Mouse (Mus musculus) cerebellum, adult 2 months (tissue): ENCODE measurements around the gene Myo1a. TPM values are rescaled to one million over a fixed set of nuclear protein-coding genes. Genes with fewer than 3 reads are reported as not detected.
A peak's percentile ranks its signal among the peaks of the same experiment; 100 is the strongest.

ENCODE experiments used
- DNase-seq, 2 experiments: peaks; one replicate each; pipeline ENCODE4 v3.0.0; 2021
- H3K27ac ChIP-seq: fragments of 200-500 bp; 2 replicates; pipeline ENCODE4 v1.5.1; 2012; ENCODE audit warnings: low read length, control low read depth, inconsistent platforms; ENCODE audit not compliant: insufficient read depth
- H3K27me3 ChIP-seq: fragments of 200-500 bp; 2 replicates; pipeline ENCODE4 v1.6.1; 2012; ENCODE audit warnings: inconsistent platforms, mild to moderate bottlenecking, low read length, moderate library complexity; ENCODE audit not compliant: control insufficient read depth, insufficient read depth
- H3K4me1 ChIP-seq: fragments of 200-500 bp; 2 replicates; pipeline ENCODE4 v1.6.1; 2011; ENCODE audit warnings: low read length; ENCODE audit not compliant: control insufficient read depth, insufficient read depth
- H3K4me3 ChIP-seq: fragments of 200-500 bp; replicated peaks from 2 replicates; pipeline ENCODE3; 2011; ENCODE audit warnings: mild to moderate bottlenecking, low read depth, low read length, control low read depth; ENCODE audit not compliant: insufficient read depth
- CTCF ChIP-seq: fragments of 200-500 bp; IDR thresholded peaks from 2 replicates; pipeline ENCODE4 v1.5.1; 2011; ENCODE audit warnings: low read depth, mild to moderate bottlenecking, control low read depth, low read length, moderate library complexity, borderline replicate concordance; ENCODE audit not compliant: insufficient read depth
- POLR2A ChIP-seq: fragments of 200-500 bp; IDR thresholded peaks from 2 replicates; pipeline ENCODE4 v1.6.1; 2011; ENCODE audit warnings: low read length, control low read depth, borderline replicate concordance; ENCODE audit not compliant: insufficient read depth
- WGBS: fragments of 180-500 bp; shearing (Covaris S2); methylation state at CpG from one replicate; pipeline ENCODE4 v1.1.7; 2018; 5-methylcytosine and 5-hydroxymethylcytosine counted together
- polyA plus RNA-seq: library from polyadenylated mRNA; depleted of rRNA; stranded (reverse); fragments of >200 nt; gene quantifications from 2 replicates; pipeline ENCODE4 v1.2.3, GENCODE M21; 2012

Gene Myo1a
- polyA plus RNA-seq, 1 experiment: 1.2 TPM

GRCm38 (mm10) chr10:127724178-127724577, 19.2 kb downstream of the Myo1a start, which contains the start of gene Tac2:
Gene Tac2 (plus strand): TSS chr10:127724478.
- WGBS: 88% methylated on average over 3 of the region's 3 CpGs
- Histone ChIP-seq H3K4me3 (no peak within 1 kb of the TSS), H3K4me1 (no peaks in the 10 kb centered on the region; the same call in 1 of the 2 replicates), H3K27ac (no peak within 1 kb of the TSS), H3K27me3 (no peaks in the 10 kb centered on the region)
- DNase-seq: no peak
- no peak for TF ChIP-seq CTCF
- TF ChIP-seq POLR2A: no peak

- Histone ChIP-seq H3K4me3 (no peak overlapping the region), H3K4me1 (no peaks in the 10 kb centered on the region; the same call in 1 of the 2 replicates), H3K27me3 (no peaks in the 10 kb centered on the region), H3K27ac (no peak overlapping the region)
- no peak for DNase-seq
- TF ChIP-seq POLR2A (no peak), CTCF (no peak)
- 79% methylated on average over 4 of the region's 4 CpGs for WGBS
Observed at GRCm38 (mm10) chr10:127725136-127725535, 20.2 kb downstream of the Myo1a start.

GRCm38 (mm10) chr10:127728437-127728836, 23.5 kb downstream of the Myo1a start:
- 12% methylated on average over 8 of the region's 8 CpGs for WGBS
- Histone ChIP-seq H3K4me1 (no peaks in the 10 kb centered on the region; the same call in 1 of the 2 replicates), H3K4me3 (no peak overlapping the region), H3K27me3 (no peaks in the 10 kb centered on the region), H3K27ac (no peak overlapping the region)
- DNase-seq: no peak
- TF ChIP-seq POLR2A: no peak

- no peak overlapping the region for H3K27ac ChIP-seq
- TF ChIP-seq POLR2A (no peak), CTCF (no peak)
- no peak for DNase-seq
- no peaks in the 10 kb centered on the region for H3K27me3 ChIP-seq
- WGBS: 73% methylated on average over 11 of the region's 11 CpGs
- no peak overlapping the region for H3K4me3 ChIP-seq
- H3K4me1 ChIP-seq: no peaks in the 10 kb centered on the region; the same call in 1 of the 2 replicates
Observed at GRCm38 (mm10) chr10:127730285-127730932, 25.4 kb downstream of the Myo1a start.

GRCm38 (mm10) chr10:127730933-127731310, 26.0 kb downstream of the Myo1a start:
- H3K27me3 ChIP-seq: no peaks in the 10 kb centered on the region
- H3K4me3 ChIP-seq: no peak overlapping the region
- TF ChIP-seq POLR2A (no peak), CTCF (no peak)
- 63% methylated on average over 9 of the region's 9 CpGs for WGBS
- no peaks in the 10 kb centered on the region; the same call in 1 of the 2 replicates for H3K4me1 ChIP-seq
- no peak overlapping the region for H3K27ac ChIP-seq
- DNase-seq: no peak

DNA sequence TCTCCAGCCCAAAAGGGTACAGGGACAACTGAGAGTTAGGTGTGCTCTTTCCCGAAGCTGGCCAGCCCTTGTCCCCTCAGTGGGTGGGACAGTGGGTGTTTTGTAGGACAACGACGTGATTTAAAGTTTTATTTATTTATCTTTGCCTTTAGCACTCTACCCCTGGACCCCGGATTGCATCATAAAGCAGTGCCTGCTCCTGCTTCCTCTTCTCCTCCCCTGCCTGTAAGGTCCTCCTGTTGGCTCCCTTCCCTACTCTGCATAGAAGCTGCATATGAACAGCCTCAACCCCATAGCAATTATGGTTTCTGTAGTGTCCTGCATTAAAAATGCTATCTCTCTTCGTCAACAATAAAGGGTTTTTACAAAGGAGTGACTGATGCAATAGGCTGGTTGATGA, 26.4 kb downstream of the Myo1a start:
- H3K27me3 ChIP-seq: no peaks in the 10 kb centered on the region
- H3K4me3 ChIP-seq: no peak overlapping the region
- H3K4me1 ChIP-seq: no peaks in the 10 kb centered on the region; the same call in 1 of the 2 replicates
- DNase-seq: no peak
- 63% methylated on average over 5 of the region's 5 CpGs for WGBS
- H3K27ac ChIP-seq: no peak overlapping the region
- TF ChIP-seq CTCF (no peak), POLR2A (no peak)

GRCm38 (mm10) chr10:127734434-127734833, 29.5 kb downstream of the Myo1a start:
- TF ChIP-seq POLR2A (no peak), CTCF (peak; percentile 28; the same call in 1 of the 2 replicates)
- H3K27ac ChIP-seq: no peak overlapping the region
- no peaks in the 10 kb centered on the region for H3K27me3 ChIP-seq
- no peak for DNase-seq
- H3K4me3 ChIP-seq: no peak overlapping the region
- 42% methylated on average over 5 of the region's 5 CpGs for WGBS
- H3K4me1 ChIP-seq: no peaks in the 10 kb centered on the region

DNA sequence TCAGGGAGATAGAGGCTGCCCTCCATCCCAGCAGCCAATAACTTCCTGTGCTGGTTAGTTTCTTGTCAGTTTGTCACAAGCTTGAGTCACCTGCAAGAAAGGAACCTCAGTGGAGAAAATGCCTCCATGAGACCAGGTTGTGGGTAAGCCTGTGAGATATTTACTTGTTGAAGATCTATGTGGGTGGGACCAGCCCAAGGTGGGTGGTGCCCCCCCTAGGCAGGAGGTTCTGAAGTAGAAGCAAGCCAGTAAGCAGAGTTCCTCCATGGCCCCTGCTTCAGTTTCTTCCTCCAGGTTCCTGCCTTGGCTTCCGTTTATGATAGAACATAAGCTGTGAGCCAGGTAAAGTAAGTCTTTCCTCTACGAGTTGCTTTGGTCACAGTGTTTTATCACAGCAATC, 31.3 kb downstream of the Myo1a start:
- no peak for TF ChIP-seq POLR2A
- TF ChIP-seq CTCF: no peak
- no peak for DNase-seq
- no peak overlapping the region for H3K4me3 ChIP-seq
- no peak overlapping the region for H3K27ac ChIP-seq
- no peaks in the 10 kb centered on the region for H3K4me1 ChIP-seq
- 87% methylated on average over 2 of the region's 2 CpGs for WGBS
- H3K27me3 ChIP-seq: no peaks in the 10 kb centered on the region
